Mouse (Mus musculus) CH12.LX (cell line): ENCODE measurements around the gene Ikzf5. TPM values are rescaled to one million over a fixed set of nuclear protein-coding genes. Genes with fewer than 3 reads are reported as not detected.
A peak's percentile ranks its signal among the peaks of the same experiment; 100 is the strongest.

Source experiments
- DNase-seq: peaks from one replicate; pipeline ENCODE4 v3.0.0-alpha.2; 2013; ENCODE audit errors: extremely low read depth
- H3K27ac ChIP-seq: 2 replicates; pipeline ENCODE4 v1.5.1; 2012; ENCODE audit warnings: low read depth, mild to moderate bottlenecking, control low read depth, moderate library complexity; ENCODE audit not compliant: insufficient read depth
- H3K27me3 ChIP-seq: replicated peaks from 2 replicates; pipeline ENCODE3; 2012; ENCODE audit warnings: inconsistent platforms
- H3K36me3 ChIP-seq, 2 experiments: replicated peaks in 1 of 2; 2 replicates each; pipeline versions ENCODE3 to v1.6.1; 2012; ENCODE audit warnings: inconsistent platforms in 1 of 2, low read length in 1 of 2, mild to moderate bottlenecking in 1 of 2, mixed read lengths in 1 of 2, moderate library complexity in 1 of 2; ENCODE audit not compliant: control insufficient read depth in 1 of 2, insufficient read depth in 1 of 2
- H3K4me1 ChIP-seq, 2 experiments: 2 replicates each; pipeline ENCODE4 v1.6.1; 2012; ENCODE audit warnings: inconsistent platforms in 1 of 2, moderate library complexity in 1 of 2; ENCODE audit not compliant: insufficient read depth in 2 of 2, control insufficient read depth in 1 of 2
- H3K4me2 ChIP-seq: 2 replicates; pipeline ENCODE4 v1.6.1; 2012; ENCODE audit warnings: low read depth, mild to moderate bottlenecking, control low read depth; ENCODE audit not compliant: poor library complexity, insufficient read depth, severe bottlenecking
- H3K4me3 ChIP-seq, 3 experiments: fragments of 150-350 bp in 1 of 3; sonication (generic) in 1 of 3; replicated peaks in 1 of 3; 2 replicates each; pipeline versions ENCODE3 to v1.5.1; 2011 to 2012; ENCODE audit warnings: low read depth in 2 of 3, low read length in 2 of 3, mild to moderate bottlenecking in 2 of 3, moderate library complexity in 2 of 3, control low read depth in 1 of 3, improper control_type of control experiment in 1 of 3, inconsistent platforms in 1 of 3, mixed read lengths in 1 of 3; ENCODE audit not compliant: poor library complexity in 1 of 3
- H3K79me2 ChIP-seq: replicated peaks from 2 replicates; pipeline ENCODE4 v1.6.1; 2012; ENCODE audit warnings: mild to moderate bottlenecking, moderate library complexity; ENCODE audit not compliant: control insufficient read depth, poor library complexity, insufficient read depth, severe bottlenecking; ENCODE audit errors: extremely low read depth
- H3K9ac ChIP-seq: 2 replicates; pipeline ENCODE4 v1.6.1; 2012; ENCODE audit warnings: low read depth, mild to moderate bottlenecking, control low read depth, moderate library complexity; ENCODE audit not compliant: insufficient read depth
- H3K9me3 ChIP-seq: replicated peaks from 2 replicates; pipeline ENCODE3; 2012; ENCODE audit warnings: low read length, inconsistent platforms, mixed read lengths
- BHLHE40 ChIP-seq: IDR thresholded peaks from 2 replicates; pipeline ENCODE4 v1.6.1; 2011; ENCODE audit warnings: mild to moderate bottlenecking, low read depth, low read length, improper control_type of control experiment
- CHD1 ChIP-seq: IDR thresholded peaks from 2 replicates; pipeline ENCODE4 v1.6.1; 2012; ENCODE audit warnings: low read depth, low read length, improper control_type of control experiment, inconsistent platforms
- CHD2 ChIP-seq: IDR thresholded peaks from 2 replicates; pipeline ENCODE4 v1.6.1; 2011; ENCODE audit warnings: low read length, improper control_type of control experiment
- CTCF ChIP-seq, 2 experiments: IDR thresholded peaks in 1 of 2; conservative IDR thresholded peaks in 1 of 2; 2 replicates each; pipeline ENCODE4 v1.5.1; 2011 to 2012; ENCODE audit warnings: low read depth in 2 of 2, low read length in 2 of 2, improper control_type of control experiment in 1 of 2, inconsistent platforms in 1 of 2, mild to moderate bottlenecking in 1 of 2, moderate library complexity in 1 of 2
- E2F4 ChIP-seq: IDR thresholded peaks from 2 replicates; pipeline ENCODE4 v1.6.1; 2011; ENCODE audit warnings: low read depth, low read length, improper control_type of control experiment; ENCODE audit not compliant: insufficient replicate concordance
- ELF1 ChIP-seq: IDR thresholded peaks from 2 replicates; pipeline ENCODE4 v1.6.1; 2014; ENCODE audit warnings: low read depth, mild to moderate bottlenecking, inconsistent platforms, low read length, improper control_type of control experiment
- EP300 ChIP-seq: IDR thresholded peaks from 2 replicates; pipeline ENCODE4 v1.6.1; 2011; ENCODE audit warnings: low read length, improper control_type of control experiment
- ETS1 ChIP-seq: conservative IDR thresholded peaks from 2 replicates; pipeline ENCODE4 v1.6.1; 2012; ENCODE audit warnings: low read depth, mild to moderate bottlenecking, inconsistent platforms, low read length, improper control_type of control experiment, moderate library complexity
- HCFC1 ChIP-seq: IDR thresholded peaks from 2 replicates; pipeline ENCODE4 v1.6.1; 2012; ENCODE audit warnings: low read depth, mild to moderate bottlenecking, inconsistent platforms, low read length, improper control_type of control experiment
- IRF4 ChIP-seq: IDR thresholded peaks from 2 replicates; pipeline ENCODE4 v1.6.1; 2014; ENCODE audit warnings: low read depth, mild to moderate bottlenecking, inconsistent platforms, low read length, improper control_type of control experiment
- JUN ChIP-seq: IDR thresholded peaks from 2 replicates; pipeline ENCODE4 v1.6.1; 2011; ENCODE audit warnings: low read depth, mild to moderate bottlenecking, low read length, improper control_type of control experiment, moderate library complexity; ENCODE audit not compliant: insufficient read depth
- JUND ChIP-seq: conservative IDR thresholded peaks from 2 replicates; pipeline ENCODE4 v1.6.1; 2011; ENCODE audit warnings: low read depth, low read length, improper control_type of control experiment
- KAT2A ChIP-seq: IDR thresholded peaks from 2 replicates; pipeline ENCODE4 v1.6.1; 2012; ENCODE audit warnings: low read length, improper control_type of control experiment, inconsistent platforms; ENCODE audit not compliant: insufficient replicate concordance
- MAFK ChIP-seq: IDR thresholded peaks from 2 replicates; pipeline ENCODE4 v1.6.1; 2011; ENCODE audit warnings: low read length, improper control_type of control experiment; ENCODE audit not compliant: insufficient replicate concordance
- MAX ChIP-seq: IDR thresholded peaks from 2 replicates; pipeline ENCODE4 v1.6.1; 2011; ENCODE audit warnings: low read length, improper control_type of control experiment
- MAZ ChIP-seq: IDR thresholded peaks from 2 replicates; pipeline ENCODE4 v1.6.1; 2012; ENCODE audit warnings: low read depth, mild to moderate bottlenecking, inconsistent platforms, low read length, improper control_type of control experiment, moderate library complexity
- MXI1 ChIP-seq: IDR thresholded peaks from 2 replicates; pipeline ENCODE4 v1.6.1; 2011; ENCODE audit warnings: mild to moderate bottlenecking, low read depth, low read length, improper control_type of control experiment
- MYC ChIP-seq: IDR thresholded peaks from 2 replicates; pipeline ENCODE4 v1.6.1; 2011; ENCODE audit warnings: low read depth, mild to moderate bottlenecking, improper control_type of control experiment, low read length
- NELFE ChIP-seq: IDR thresholded peaks from 2 replicates; pipeline ENCODE4 v1.6.1; 2011; ENCODE audit warnings: low read depth, low read length, improper control_type of control experiment
- NRF1 ChIP-seq: IDR thresholded peaks from 2 replicates; pipeline ENCODE4 v1.6.1; 2014; ENCODE audit warnings: low read depth, mild to moderate bottlenecking, inconsistent platforms, low read length, improper control_type of control experiment, moderate library complexity
- PAX5 ChIP-seq: IDR thresholded peaks from 2 replicates; pipeline ENCODE4 v1.6.1; 2012; ENCODE audit warnings: low read length, inconsistent platforms, mixed read lengths
- POLR2A ChIP-seq: IDR thresholded peaks from 2 replicates; pipeline ENCODE4 v1.6.1; 2011; ENCODE audit warnings: low read depth, mild to moderate bottlenecking, improper control_type of control experiment, low read length
- POLR2AphosphoS2 ChIP-seq: IDR thresholded peaks from 2 replicates; pipeline ENCODE4 v1.6.1; 2011; ENCODE audit warnings: low read depth, low read length, improper control_type of control experiment
- RAD21 ChIP-seq: IDR thresholded peaks from 2 replicates; pipeline ENCODE4 v1.6.1; 2011; ENCODE audit warnings: low read depth, mild to moderate bottlenecking, low read length, improper control_type of control experiment, moderate library complexity
- SIN3A ChIP-seq: IDR thresholded peaks from 2 replicates; pipeline ENCODE4 v1.6.1; 2012; ENCODE audit warnings: low read length, improper control_type of control experiment, inconsistent platforms
- SMC3 ChIP-seq: IDR thresholded peaks from 2 replicates; pipeline ENCODE4 v1.6.1; 2011; ENCODE audit warnings: low read depth, low read length, improper control_type of control experiment
- TBP ChIP-seq: conservative IDR thresholded peaks from 2 replicates; pipeline ENCODE4 v1.6.1; 2011; ENCODE audit warnings: low read depth, low read length, improper control_type of control experiment
- TCF12 ChIP-seq: IDR thresholded peaks from 2 replicates; pipeline ENCODE4 v1.6.1; 2014; ENCODE audit warnings: low read depth, mild to moderate bottlenecking, inconsistent platforms, low read length, improper control_type of control experiment
- UBTF ChIP-seq: IDR thresholded peaks from 2 replicates; pipeline ENCODE4 v1.6.1; 2012; ENCODE audit warnings: low read depth, mild to moderate bottlenecking, inconsistent platforms, low read length, improper control_type of control experiment, moderate library complexity
- USF1 ChIP-seq: IDR thresholded peaks from 2 replicates; pipeline ENCODE4 v1.6.1; 2014; ENCODE audit warnings: low read depth, mild to moderate bottlenecking, inconsistent platforms, low read length, improper control_type of control experiment
- USF2 ChIP-seq: conservative IDR thresholded peaks from 2 replicates; pipeline ENCODE4 v1.6.1; 2011; ENCODE audit warnings: low read depth, low read length, improper control_type of control experiment
- ZC3H11A ChIP-seq: IDR thresholded peaks from 2 replicates; pipeline ENCODE4 v1.6.1; 2012; ENCODE audit warnings: low read depth, mild to moderate bottlenecking, inconsistent platforms, low read length, improper control_type of control experiment
- ZKSCAN1 ChIP-seq: IDR thresholded peaks from 2 replicates; pipeline ENCODE4 v1.6.1; 2012; ENCODE audit warnings: low read depth, inconsistent platforms, low read length, improper control_type of control experiment, borderline replicate concordance
- ZMIZ1 ChIP-seq: IDR thresholded peaks from 2 replicates; pipeline ENCODE4 v1.6.1; 2012; ENCODE audit warnings: low read depth, mild to moderate bottlenecking, inconsistent platforms, low read length, improper control_type of control experiment
- ZNF384 ChIP-seq: IDR thresholded peaks from 2 replicates; pipeline ENCODE4 v1.6.1; 2012; ENCODE audit warnings: low read depth, low read length, improper control_type of control experiment, inconsistent platforms
- dilution Hi-C: fragments of 300-500 bp; cut with MboI; formaldehyde crosslinking; loops from 2 replicates; pipeline ENCODE4 v1.14.3; 2020; ENCODE audit warnings: low sequenced_read_pairs; ENCODE audit not compliant: extremely low pct_unique_long_range_greater_than_20kb, extremely low pct_ligation_motif_present
- in situ Hi-C: fragments of 300-500 bp; cut with MboI; formaldehyde crosslinking; loops from 3 replicates; pipeline ENCODE4 v1.14.3; 2019; ENCODE audit warnings: low sequenced_read_pairs, low pct_ligation_motif_present, low pct_unique_long_range_greater_than_20kb, mixed read lengths
- polyA plus RNA-seq: library from polyadenylated mRNA; unstranded; fragments of >175 nt; gene quantifications from 2 replicates; pipeline ENCODE4 v1.2.1, GENCODE M21; 2012; ENCODE audit warnings: low read depth; ENCODE audit not compliant: insufficient read length
- total RNA-seq, 2 experiments: library from RNA; depleted of rRNA; stranded (reverse); fragments of 300-350 nt in 1 of 2; fragments of >200 nt in 1 of 2; gene quantifications; 2 replicates each; pipeline ENCODE4 v1.2.3; 2012 to 2014

Ikzf5 gene
- total RNA-seq (2012; rRNA removed) (4.7 and 5.2 TPM in 2 replicates), total RNA-seq (2014; rRNA removed) (8.0 and 8.1 TPM in 2 replicates), polyA plus RNA-seq (13.9 and 18.5 TPM in 2 replicates)

DNA sequence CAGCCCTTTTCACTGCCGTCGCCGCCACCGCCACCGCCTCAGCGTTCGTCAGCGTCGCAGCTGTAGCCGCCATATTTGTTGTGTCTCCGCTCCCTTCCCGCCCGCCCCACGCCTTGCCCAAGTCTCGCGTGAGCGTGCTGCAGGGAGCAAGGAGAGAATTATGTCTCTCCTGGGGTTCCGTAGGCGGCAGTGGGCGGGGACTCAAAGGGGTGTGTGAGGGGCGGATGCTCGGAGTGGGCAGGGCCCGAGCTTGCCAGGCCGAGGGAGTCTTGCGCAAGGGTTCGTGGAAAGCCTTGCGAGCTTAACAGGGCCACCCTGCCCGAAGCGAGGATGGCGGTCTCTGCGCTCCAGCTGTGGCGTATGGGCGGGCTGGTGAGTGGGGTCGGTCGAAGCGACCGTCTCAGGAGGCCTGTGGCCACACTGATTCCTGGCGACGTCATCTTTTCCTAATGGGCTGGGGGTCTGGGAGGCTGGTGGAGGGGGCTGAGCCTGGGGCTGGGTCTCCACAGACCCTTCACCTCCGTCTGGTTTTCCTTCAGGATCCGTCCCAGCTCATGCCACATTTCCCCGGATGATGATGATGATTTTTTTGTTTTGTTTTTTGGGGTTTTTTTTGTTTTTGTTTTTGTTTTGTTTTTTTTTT lies at the start of gene Ikzf5, which contains the start of gene Acadsb:
Gene Ikzf5 (minus strand): TSS at position 106 of the 643 bp plus-strand sequence.
Gene Acadsb (plus strand): TSS at position 186 of the 643 bp plus-strand sequence.
- Histone ChIP-seq H3K27me3 (peaks cover 14% of the 10 kb centered on the region), H3K9me3 (no peaks in the 10 kb centered on the region), H3K9ac (peak within 1 kb of the TSS; percentile 85), H3K27ac (peak within 1 kb of the TSS; percentile 51), H3K4me2 (peak within 1 kb of the TSS; percentile 91), H3K36me3 (peaks cover 0 to 4% of the 10 kb centered on the region in 2 experiments), H3K79me2 (peaks cover 16% of the 10 kb centered on the region), H3K4me3 (peak within 1 kb of the TSS; percentile 81 to 99 (median 98)), H3K4me1 (peaks cover 0 to 16% of the 10 kb centered on the region in 2 experiments; a peak in 3 of 4 replicates)
- dilution Hi-C loops (no loop called here), in situ Hi-C loops (no loop called here)
- TF ChIP-seq MXI1 (peak; percentile 90), E2F4 (no peak), BHLHE40 (no peak), NELFE (peak; percentile 30; the same call in 1 of the 2 replicates), ELF1 (peak; percentile 75), CHD1 (no peak), IRF4 (peak; percentile 14; the same call in 1 of the 2 replicates), USF2 (no peak), USF1 (no peak), TCF12 (peak; percentile 65; the same call in 1 of the 2 replicates), CTCF (conservative IDR thresholded peaks at IDR 0.05 in 1 of 2, IDR thresholded peaks at IDR 0.05 in 1 of 2; ENCODE audit: low read depth in 2 of 2, low read length in 2 of 2) (no peak), SIN3A (peak; percentile 89; the same call in 1 of the 2 replicates), ZKSCAN1 (no peak), POLR2A (peak; percentile 70; the same call in 1 of the 2 replicates), CHD2 (peak; percentile 99), ZMIZ1 (peak; percentile 51; the same call in 1 of the 2 replicates), SMC3 (no peak), NRF1 (peak; percentile 70), UBTF (no peak), MAFK (no peak), TBP (0 out of 2 replicates have a peak, but pooled peaks have one; percentile 16), JUND (no peak), POLR2AphosphoS2 (no peak), ZC3H11A (no peak), JUN (no peak), RAD21 (no peak), MYC (no peak), HCFC1 (peak; percentile 87), MAZ (peak; percentile 78; the same call in 1 of the 2 replicates), ETS1 (0 out of 2 replicates have a peak, but pooled peaks have one; percentile 17), EP300 (no peak), KAT2A (peak; percentile 70; the same call in 1 of the 2 replicates), MAX (peak; percentile 54; the same call in 1 of the 2 replicates), PAX5 (no peak), ZNF384 (no peak)
- DNase-seq = peak; percentile 96
